Mouse (Mus musculus) midbrain, embryonic 14.5 days (tissue): ENCODE data around the gene Kif16b. TPM values are rescaled to one million over a fixed set of nuclear protein-coding genes. Genes with fewer than 3 reads are reported as not detected.

Source experiments
- ATAC-seq: fragments of 200-750 bp; cut with Nextera tagmentation; 2 replicates; pipeline ENCODE4 v1.8.0; 2017; ENCODE audit warnings: moderate number of reproducible peaks, moderate library complexity; ENCODE audit not compliant: low FRiP score, low TSS enrichment
- DNase-seq: peaks from one replicate; pipeline ENCODE4 v3.0.0-alpha.2; 2015
- H3K27ac ChIP-seq: fragments of 300-500 bp; sonication (generic); replicated peaks from 2 replicates; pipeline ENCODE4 v1.5.1; 2014; ENCODE audit warnings: mild to moderate bottlenecking, low read depth, low read length, moderate library complexity
- H3K27me3 ChIP-seq: fragments of 300-500 bp; sonication (generic); 2 replicates; pipeline ENCODE4 v1.6.1; 2014; ENCODE audit warnings: low read length, control low read depth, mixed read lengths; ENCODE audit not compliant: control insufficient read depth, insufficient read depth
- H3K36me3 ChIP-seq: fragments of 300-500 bp; sonication (generic); 2 replicates; pipeline ENCODE4 v1.6.1; 2014; ENCODE audit warnings: low read length, control low read depth; ENCODE audit not compliant: control insufficient read depth, insufficient read depth
- H3K4me1 ChIP-seq: fragments of 300-500 bp; sonication (generic); 2 replicates; pipeline ENCODE4 v1.6.1; 2014; ENCODE audit warnings: mild to moderate bottlenecking, antibody characterized with exemption, low read length, control low read depth; ENCODE audit not compliant: control insufficient read depth, insufficient read depth
- H3K4me2 ChIP-seq: fragments of 300-500 bp; sonication (generic); 2 replicates; pipeline ENCODE4 v1.6.1; 2014; ENCODE audit warnings: mild to moderate bottlenecking, low read length, moderate library complexity
- H3K4me3 ChIP-seq: fragments of 300-500 bp; sonication (generic); replicated peaks from 2 replicates; pipeline ENCODE4 v1.5.1; 2014; ENCODE audit warnings: low read depth, low read length
- H3K9ac ChIP-seq: fragments of 300-500 bp; sonication (generic); replicated peaks from 2 replicates; pipeline ENCODE4 v1.6.1; 2014; ENCODE audit warnings: mild to moderate bottlenecking, low read length, moderate library complexity
- H3K9me3 ChIP-seq: fragments of 300-500 bp; sonication (generic); 2 replicates; pipeline ENCODE4 v1.6.1; 2016; ENCODE audit warnings: low read length, control low read depth, mixed read lengths; ENCODE audit not compliant: control insufficient read depth
- WGBS: fragments of 180-500 bp; shearing (Covaris S2); extraction: QIAGEN DNeasy Blood & Tissue Kit; methylation state at CpG from one replicate; pipeline ENCODE4 v1.1.7; 2014; 5-methylcytosine and 5-hydroxymethylcytosine counted together
- polyA plus RNA-seq: library from polyadenylated mRNA; unstranded; fragments of >200 nt; fragmentation: Nextera tagmentation; extraction: Ambion mirVana; gene quantifications from 2 replicates; pipeline ENCODE4 v1.2.1, GENCODE M21; 2014

Gene Kif16b
- polyA plus RNA-seq, 1 experiment from 2014 or later: 4.1 TPM

DNA sequence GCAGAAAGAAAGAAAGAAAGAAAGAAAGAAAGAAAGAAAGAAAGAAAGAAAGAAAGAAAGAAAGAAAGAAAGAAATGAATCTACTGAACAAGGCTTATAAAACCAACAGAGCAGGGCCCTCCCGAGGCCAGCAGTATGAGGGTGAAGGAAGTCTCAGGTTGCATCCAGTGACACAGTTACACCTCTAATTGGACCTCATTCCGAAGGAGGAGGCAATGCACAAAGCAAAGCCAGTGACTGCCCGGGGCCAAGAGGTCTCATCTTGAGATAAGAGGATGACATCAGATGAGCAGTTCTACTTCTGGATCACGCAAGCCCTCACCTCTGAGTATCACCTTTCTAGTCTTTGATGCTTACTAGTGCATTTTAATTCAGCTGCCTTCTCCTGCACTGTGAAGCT is 20.2 kb downstream of the Kif16b start:
- 72% methylated on average over 4 of the region's 4 CpGs for WGBS
- Histone ChIP-seq H3K9me3 (no peaks in the 10 kb centered on the region), H3K4me3 (no peak overlapping the region), H3K4me1 (no peaks in the 10 kb centered on the region), H3K36me3 (no peaks in the 10 kb centered on the region), H3K27ac (no peak overlapping the region), H3K27me3 (no peaks in the 10 kb centered on the region), H3K4me2 (no peak overlapping the region), H3K9ac (no peak overlapping the region)
- DNase-seq: no peak
- ATAC-seq: no peak

DNA sequence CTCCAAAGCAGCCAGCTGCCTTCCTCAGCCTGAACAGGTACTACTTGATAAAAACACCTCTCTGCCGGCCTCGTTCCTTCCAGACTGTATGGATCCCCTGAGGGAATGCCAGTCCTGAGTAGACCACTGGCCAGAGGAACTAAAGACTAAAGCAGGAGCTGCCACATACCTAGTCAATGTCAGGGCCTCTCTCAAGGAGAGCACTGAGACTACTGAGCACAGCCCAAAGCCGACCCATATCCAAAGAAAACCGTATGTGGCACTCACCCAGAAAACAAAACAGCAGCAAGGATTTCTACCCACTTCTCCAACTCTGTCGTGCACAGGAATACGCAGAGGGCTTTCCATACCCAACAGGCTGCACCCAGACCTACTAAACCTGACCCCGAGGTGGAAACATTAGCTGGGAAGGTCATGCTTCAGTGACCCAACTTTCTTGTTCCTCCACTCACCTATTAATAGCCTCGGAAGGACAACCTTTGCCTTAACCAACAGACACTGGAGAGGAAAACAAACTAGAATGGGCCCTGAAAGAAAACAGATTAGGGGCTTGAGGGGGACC is 22.0 kb downstream of the Kif16b start:
- Histone ChIP-seq H3K9me3 (no peaks in the 10 kb centered on the region), H3K4me3 (no peak overlapping the region), H3K9ac (no peak overlapping the region), H3K27ac (no peak overlapping the region), H3K36me3 (no peaks in the 10 kb centered on the region), H3K4me1 (no peaks in the 10 kb centered on the region), H3K4me2 (no peak overlapping the region), H3K27me3 (no peaks in the 10 kb centered on the region)
- DNase-seq (no peak), ATAC-seq (no peak)
- WGBS: 73% methylated on average over 8 of the region's 8 CpGs

DNA sequence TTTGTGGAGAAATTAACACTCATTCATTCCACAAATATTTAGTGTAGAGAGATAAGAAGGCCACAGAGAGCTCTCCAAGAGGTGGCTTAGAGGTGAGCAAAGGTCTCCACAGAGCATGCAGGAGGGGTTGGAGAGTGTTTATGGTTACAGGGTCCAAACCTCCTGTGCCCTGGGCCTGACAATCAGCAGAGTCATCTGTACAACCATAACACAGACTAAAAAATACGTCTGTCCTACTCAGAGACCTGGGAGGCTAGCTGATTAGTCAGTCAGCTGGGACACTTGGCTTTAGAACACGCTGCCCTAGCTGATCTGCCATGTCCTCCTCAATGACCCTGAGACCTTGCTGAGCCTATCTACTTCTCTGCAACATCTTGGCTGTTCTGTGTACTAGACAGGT is 24.7 kb downstream of the Kif16b start:
- DNase-seq (no peak), ATAC-seq (no peak)
- Histone ChIP-seq H3K4me2 (no peak overlapping the region), H3K9ac (no peak overlapping the region), H3K27me3 (no peaks in the 10 kb centered on the region), H3K4me3 (no peak overlapping the region), H3K27ac (no peak overlapping the region), H3K9me3 (no peaks in the 10 kb centered on the region), H3K36me3 (no peaks in the 10 kb centered on the region), H3K4me1 (no peaks in the 10 kb centered on the region)
- WGBS: 78% methylated on average over 2 of the region's 2 CpGs

DNA sequence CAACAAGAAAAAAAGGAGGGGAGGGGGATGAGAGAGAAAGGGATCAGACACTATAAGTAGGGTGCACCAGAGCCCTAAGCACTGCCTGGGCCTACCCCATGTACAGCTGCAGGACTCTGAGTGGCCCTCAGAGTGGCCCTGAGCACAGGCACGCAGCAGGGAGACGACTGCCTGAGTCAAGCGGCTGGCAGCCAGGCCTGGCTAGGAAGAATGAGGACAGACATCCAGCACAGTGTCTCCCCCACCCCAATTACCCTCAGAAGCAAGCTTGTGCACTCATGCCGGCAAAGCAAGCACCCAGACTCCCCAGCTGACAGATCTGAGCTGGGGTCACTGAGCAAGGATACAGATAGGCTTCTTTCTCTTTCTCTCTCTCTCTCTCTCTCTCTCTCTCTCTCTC is 25.4 kb downstream of the Kif16b start:
- Histone ChIP-seq H3K4me3 (no peak overlapping the region), H3K9ac (no peak overlapping the region), H3K27ac (no peak overlapping the region), H3K4me1 (no peaks in the 10 kb centered on the region), H3K36me3 (no peaks in the 10 kb centered on the region), H3K9me3 (no peaks in the 10 kb centered on the region), H3K27me3 (no peaks in the 10 kb centered on the region), H3K4me2 (no peak overlapping the region)
- ATAC-seq (no peak), DNase-seq (no peak)
- 65% methylated on average over 4 of the region's 4 CpGs for WGBS

DNA sequence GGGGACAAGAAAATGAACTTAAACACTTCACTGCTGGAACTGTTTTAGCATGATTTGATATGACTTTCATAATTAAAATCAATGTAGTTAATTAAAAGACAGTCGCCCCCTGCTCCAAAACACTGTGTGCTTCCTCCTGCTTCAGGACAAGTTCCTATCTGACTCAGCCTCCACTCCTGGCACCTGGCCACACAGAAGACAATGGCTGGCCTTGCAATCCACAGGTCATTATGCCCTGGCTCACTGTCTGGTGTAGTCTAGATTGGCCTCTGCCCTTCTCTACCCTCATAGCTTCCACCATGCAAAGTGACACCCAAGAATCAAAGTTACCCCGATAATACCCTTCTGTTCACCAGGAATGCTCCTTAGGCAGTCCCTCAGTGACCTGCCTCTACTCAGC is 26.8 kb downstream of the Kif16b start:
- Histone ChIP-seq H3K9ac (no peak overlapping the region), H3K9me3 (no peaks in the 10 kb centered on the region), H3K36me3 (no peaks in the 10 kb centered on the region), H3K27me3 (no peaks in the 10 kb centered on the region), H3K27ac (no peak overlapping the region), H3K4me2 (no peak overlapping the region), H3K4me3 (no peak overlapping the region), H3K4me1 (no peaks in the 10 kb centered on the region)
- DNase-seq (no peak), ATAC-seq (no peak)
- 80% methylated on average over 2 of the region's 2 CpGs for WGBS

DNA sequence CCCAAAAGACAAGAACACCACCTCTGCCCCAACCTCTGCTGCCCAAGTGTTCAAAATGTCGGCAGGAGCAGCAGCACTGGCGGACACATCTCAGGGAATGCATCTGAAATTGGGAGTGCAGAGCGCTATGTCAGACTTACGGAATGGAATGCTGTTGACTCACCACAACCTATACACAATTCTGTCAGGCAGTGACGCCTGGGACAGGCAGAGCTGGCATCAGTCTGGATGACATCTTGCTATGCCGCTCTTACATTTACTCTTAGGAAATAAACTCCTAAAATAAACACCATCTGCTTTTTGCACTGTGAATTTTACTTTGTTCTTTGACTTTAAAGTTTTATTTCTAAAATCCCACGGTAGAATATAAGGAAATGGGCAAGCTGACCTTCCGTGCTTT is 31.3 kb downstream of the Kif16b start:
- ATAC-seq (no peak), DNase-seq (no peak)
- Histone ChIP-seq H3K27me3 (no peaks in the 10 kb centered on the region), H3K9me3 (no peaks in the 10 kb centered on the region), H3K4me2 (no peak overlapping the region), H3K36me3 (no peaks in the 10 kb centered on the region), H3K9ac (no peak overlapping the region), H3K27ac (no peak overlapping the region), H3K4me1 (no peaks in the 10 kb centered on the region), H3K4me3 (no peak overlapping the region)
- 97% methylated on average over 8 of the region's 8 CpGs for WGBS

DNA sequence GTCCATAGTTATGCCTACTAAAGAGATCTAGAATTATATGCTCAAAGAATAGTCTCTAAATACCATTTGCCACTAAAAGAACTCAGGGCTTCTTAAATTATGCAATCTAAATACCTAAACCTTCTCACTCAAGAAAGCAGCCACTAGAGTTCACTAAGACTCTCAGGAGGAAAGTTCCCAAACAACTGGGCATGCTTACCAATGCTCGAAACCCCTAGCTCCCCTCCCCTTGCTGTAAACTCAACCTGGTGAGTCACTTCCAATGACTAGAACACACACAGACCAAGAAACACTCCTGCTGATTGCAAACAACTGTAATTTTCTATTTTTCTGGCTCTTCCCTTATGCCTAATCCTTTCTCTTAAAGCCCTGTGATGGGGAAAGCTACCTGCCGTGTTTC is 33.9 kb downstream of the Kif16b start:
- no peak for ATAC-seq
- Histone ChIP-seq H3K4me1 (no peaks in the 10 kb centered on the region), H3K27ac (no peak overlapping the region), H3K36me3 (no peaks in the 10 kb centered on the region), H3K9ac (no peak overlapping the region), H3K4me3 (no peak overlapping the region), H3K27me3 (no peaks in the 10 kb centered on the region), H3K4me2 (no peak overlapping the region), H3K9me3 (no peaks in the 10 kb centered on the region)
- 87% methylated on average over 2 of the region's 2 CpGs for WGBS
- no peak for DNase-seq

DNA sequence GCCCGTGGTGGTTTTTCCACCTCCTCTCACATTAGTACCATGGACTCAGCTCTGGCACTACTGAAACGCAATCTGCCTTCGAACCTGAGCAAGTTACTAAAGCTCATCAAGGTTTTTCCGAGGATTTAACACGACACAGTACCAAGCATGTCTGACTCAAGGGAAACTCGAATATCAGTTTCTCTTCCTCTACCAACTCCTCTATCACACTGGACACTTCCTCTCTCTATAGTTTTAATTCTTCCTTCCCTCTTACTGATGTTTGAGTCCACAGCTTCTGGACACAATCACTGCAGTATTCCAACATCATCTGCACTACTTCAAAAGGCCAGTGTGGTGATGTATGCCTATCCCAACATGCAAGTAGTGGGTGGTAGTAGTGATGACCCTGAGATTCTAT is 40.3 kb downstream of the Kif16b start:
- no peak overlapping the region for H3K4me3 ChIP-seq
- WGBS: 83% methylated on average over 6 of the region's 6 CpGs
- H3K9ac ChIP-seq: no peak overlapping the region
- DNase-seq (no peak), ATAC-seq (no peak)
- H3K4me1 ChIP-seq: no peaks in the 10 kb centered on the region
- H3K27me3 ChIP-seq: no peaks in the 10 kb centered on the region
- H3K9me3 ChIP-seq: no peaks in the 10 kb centered on the region
- H3K27ac ChIP-seq: no peak overlapping the region
- no peaks in the 10 kb centered on the region for H3K36me3 ChIP-seq
- H3K4me2 ChIP-seq: no peak overlapping the region

DNA sequence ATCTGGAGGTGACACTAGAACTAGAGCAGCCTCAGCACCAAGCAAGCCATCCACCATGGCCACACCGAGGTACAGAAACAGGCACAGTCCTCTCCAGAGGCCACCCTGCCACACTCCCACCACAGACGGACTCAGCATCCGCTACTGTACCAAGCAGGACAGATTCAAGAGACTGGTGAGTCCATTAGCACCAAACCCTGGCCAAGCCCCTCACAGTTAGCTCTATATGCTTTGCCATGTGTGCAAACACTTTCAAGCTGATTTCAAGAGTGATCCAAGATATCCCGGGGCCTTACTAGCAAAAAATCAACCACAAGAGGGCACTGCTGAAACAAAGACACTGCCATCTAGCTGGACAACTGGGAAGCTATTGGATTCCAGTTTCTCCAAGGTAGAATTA is 41.9 kb downstream of the Kif16b start:
- Histone ChIP-seq H3K36me3 (no peaks in the 10 kb centered on the region), H3K4me1 (no peaks in the 10 kb centered on the region), H3K4me2 (no peak overlapping the region), H3K4me3 (no peak overlapping the region), H3K9ac (no peak overlapping the region), H3K9me3 (no peaks in the 10 kb centered on the region), H3K27me3 (no peaks in the 10 kb centered on the region), H3K27ac (no peak overlapping the region)
- ATAC-seq: no peak
- WGBS: 67% methylated on average over 4 of the region's 4 CpGs
- DNase-seq: peak; percentile 79
